Mouse (Mus musculus): ENCODE data around the gene Qk. TPM values are rescaled to one million over a fixed set of nuclear protein-coding genes. Genes with fewer than 3 reads are reported as not detected.

Gene Qk
- polyA plus RNA-seq, 1 experiment from 2014 or later = 42.8 TPM

- 93% methylated on average over 8 of the region's 8 CpGs for WGBS
- Histone ChIP-seq H3K9me3 (ENCODE audit: control insufficient read depth, low read length) (no peaks in the 10 kb centered on the region), H3K4me3 (ENCODE audit: low read depth, low read length) (no peak overlapping the region), H3K9ac (ENCODE audit: low read depth, low read length) (no peak overlapping the region), H3K4me1 (ENCODE audit: control insufficient read depth, insufficient read depth, low read length) (peaks cover 8% of the 10 kb centered on the region; the same call in 1 of the 2 replicates), H3K27ac (replicated peaks; ENCODE audit: low read depth, low read length) (no peak overlapping the region), H3K4me2 (ENCODE audit: low read depth, low read length) (no peak overlapping the region), H3K27me3 (replicated peaks; ENCODE audit: control insufficient read depth, insufficient read depth, low read length) (no peaks in the 10 kb centered on the region), H3K36me3 (ENCODE audit: control insufficient read depth, insufficient read depth, low read length) (no peaks in the 10 kb centered on the region)
- no peak for DNase-seq (ENCODE audit: low spot score)
- no peak for ATAC-seq (ENCODE audit: low read depth)
Measured at GRCm38 (mm10) chr17:10333321-10333720, 13.7 kb upstream of the Qk start.

- WGBS = 59% methylated on average over 3 of the region's 3 CpGs
- H3K36me3 ChIP-seq (ENCODE audit: control insufficient read depth, insufficient read depth, low read length) = no peaks in the 10 kb centered on the region
- no peak overlapping the region for H3K4me2 ChIP-seq (ENCODE audit: low read depth, low read length)
- no peak overlapping the region for H3K4me3 ChIP-seq (ENCODE audit: low read depth, low read length)
- no peak overlapping the region for H3K9ac ChIP-seq (ENCODE audit: low read depth, low read length)
- no peak for ATAC-seq (ENCODE audit: low read depth)
- H3K9me3 ChIP-seq (ENCODE audit: control insufficient read depth, low read length) = no peaks in the 10 kb centered on the region
- H3K27me3 ChIP-seq (replicated peaks; ENCODE audit: control insufficient read depth, insufficient read depth, low read length) = no peaks in the 10 kb centered on the region
- peaks cover 8% of the 10 kb centered on the region; the same call in 1 of the 2 replicates for H3K4me1 ChIP-seq (ENCODE audit: control insufficient read depth, insufficient read depth, low read length)
- no peak overlapping the region for H3K27ac ChIP-seq (replicated peaks; ENCODE audit: low read depth, low read length)
- no peak for DNase-seq (ENCODE audit: low spot score)
Measured at GRCm38 (mm10) chr17:10332127-10332526, 12.5 kb upstream of the Qk start.

- H3K36me3 ChIP-seq (ENCODE audit: control insufficient read depth, insufficient read depth, low read length) = no peaks in the 10 kb centered on the region
- 70% methylated on average over 5 of the region's 5 CpGs for WGBS
- H3K4me1 ChIP-seq (ENCODE audit: control insufficient read depth, insufficient read depth, low read length) = no peaks in the 10 kb centered on the region
- no peaks in the 10 kb centered on the region for H3K9me3 ChIP-seq (ENCODE audit: control insufficient read depth, low read length)
- H3K4me2 ChIP-seq (ENCODE audit: low read depth, low read length) = no peak overlapping the region
- no peaks in the 10 kb centered on the region for H3K27me3 ChIP-seq (replicated peaks; ENCODE audit: control insufficient read depth, insufficient read depth, low read length)
- no peak overlapping the region for H3K9ac ChIP-seq (ENCODE audit: low read depth, low read length)
- H3K27ac ChIP-seq (replicated peaks; ENCODE audit: low read depth, low read length) = no peak overlapping the region
- DNase-seq (ENCODE audit: low spot score) (no peak), ATAC-seq (ENCODE audit: low read depth) (no peak)
- H3K4me3 ChIP-seq (ENCODE audit: low read depth, low read length) = no peak overlapping the region
Measured at GRCm38 (mm10) chr17:10329461-10329860, 9.8 kb upstream of the Qk start.

GRCm38 (mm10) chr17:10328544-10329100 lies 9.0 kb upstream of the Qk start:
- no peaks in the 10 kb centered on the region for H3K4me1 ChIP-seq (ENCODE audit: control insufficient read depth, insufficient read depth, low read length)
- DNase-seq (ENCODE audit: low spot score) (no peak), ATAC-seq (ENCODE audit: low read depth) (no peak)
- H3K27me3 ChIP-seq (replicated peaks; ENCODE audit: control insufficient read depth, insufficient read depth, low read length) = no peaks in the 10 kb centered on the region
- no peak overlapping the region for H3K4me3 ChIP-seq (ENCODE audit: low read depth, low read length)
- H3K9ac ChIP-seq (ENCODE audit: low read depth, low read length) = no peak overlapping the region
- no peak overlapping the region for H3K27ac ChIP-seq (replicated peaks; ENCODE audit: low read depth, low read length)
- H3K36me3 ChIP-seq (ENCODE audit: control insufficient read depth, insufficient read depth, low read length) = no peaks in the 10 kb centered on the region
- WGBS = 86% methylated on average over 9 of the region's 9 CpGs
- no peak overlapping the region for H3K4me2 ChIP-seq (ENCODE audit: low read depth, low read length)
- no peaks in the 10 kb centered on the region for H3K9me3 ChIP-seq (ENCODE audit: control insufficient read depth, low read length)

DNA sequence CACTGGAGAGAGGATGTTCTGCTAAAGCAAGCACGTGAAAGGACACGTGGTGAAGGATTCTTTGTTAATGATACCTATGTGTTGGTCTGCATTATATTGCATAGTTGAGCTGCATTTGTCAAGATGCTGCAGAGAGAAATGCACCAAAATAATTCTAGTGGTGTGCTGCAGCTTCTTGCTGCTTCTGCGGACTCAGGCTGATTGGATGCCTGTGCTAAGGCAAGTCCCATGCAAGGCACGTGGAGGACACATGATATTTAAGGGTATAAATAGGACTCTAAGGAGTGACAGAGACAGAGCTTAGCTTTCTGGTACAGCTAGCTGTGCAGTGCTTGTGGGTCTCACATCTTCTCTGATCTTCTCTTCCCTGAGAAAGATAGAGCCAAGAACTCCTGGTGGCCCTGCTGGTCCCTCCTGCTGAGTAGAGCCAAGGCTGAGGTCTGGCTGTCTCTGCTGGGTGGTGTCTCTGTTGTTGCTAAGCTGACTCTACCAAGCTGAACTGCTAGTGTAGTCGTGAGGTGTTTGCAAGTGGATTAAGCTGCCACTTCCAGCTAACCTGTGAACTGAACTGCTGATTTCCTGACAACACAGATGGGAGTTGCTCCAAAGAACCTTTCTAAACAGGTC lies 8.0 kb upstream of the Qk start:
- ATAC-seq (ENCODE audit: low read depth) = no peak
- Histone ChIP-seq H3K4me2 (ENCODE audit: low read depth, low read length) (no peak overlapping the region), H3K36me3 (ENCODE audit: control insufficient read depth, insufficient read depth, low read length) (no peaks in the 10 kb centered on the region), H3K9ac (ENCODE audit: low read depth, low read length) (no peak overlapping the region), H3K4me1 (ENCODE audit: control insufficient read depth, insufficient read depth, low read length) (no peaks in the 10 kb centered on the region), H3K9me3 (ENCODE audit: control insufficient read depth, low read length) (no peaks in the 10 kb centered on the region), H3K27me3 (replicated peaks; ENCODE audit: control insufficient read depth, insufficient read depth, low read length) (no peaks in the 10 kb centered on the region), H3K27ac (replicated peaks; ENCODE audit: low read depth, low read length) (no peak overlapping the region), H3K4me3 (ENCODE audit: low read depth, low read length) (no peak overlapping the region)
- 76% methylated on average over 5 of the region's 5 CpGs for WGBS
- no peak for DNase-seq (ENCODE audit: low spot score)

DNA sequence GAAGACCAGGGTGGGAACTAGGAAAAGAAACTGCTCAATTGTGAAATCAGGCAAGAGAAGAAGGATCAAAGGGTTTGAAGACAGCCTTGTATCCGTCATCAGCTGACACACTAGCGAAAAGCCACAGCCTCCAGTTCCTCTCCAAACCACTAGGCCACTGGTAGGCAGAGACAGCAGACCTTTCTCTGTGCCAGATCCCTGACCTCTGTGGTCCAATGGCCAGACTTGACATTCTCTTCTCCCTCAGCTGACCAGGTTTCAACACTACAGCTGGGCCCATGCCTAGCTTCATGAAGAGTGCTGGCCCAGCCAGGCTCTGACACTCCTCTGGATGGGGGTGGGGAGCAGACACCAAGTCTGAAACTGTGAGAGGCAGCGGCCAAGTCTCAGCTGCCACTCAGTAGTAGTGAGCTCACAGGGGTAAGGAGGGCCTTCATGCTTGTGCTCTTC lies 7.0 kb upstream of the Qk start:
- ATAC-seq (ENCODE audit: low read depth) (no peak), DNase-seq (ENCODE audit: low spot score) (no peak)
- Histone ChIP-seq H3K4me2 (ENCODE audit: low read depth, low read length) (no peak overlapping the region), H3K9ac (ENCODE audit: low read depth, low read length) (no peak overlapping the region), H3K27ac (replicated peaks; ENCODE audit: low read depth, low read length) (no peak overlapping the region), H3K4me1 (ENCODE audit: control insufficient read depth, insufficient read depth, low read length) (no peaks in the 10 kb centered on the region), H3K9me3 (ENCODE audit: control insufficient read depth, low read length) (no peaks in the 10 kb centered on the region), H3K36me3 (ENCODE audit: control insufficient read depth, insufficient read depth, low read length) (no peaks in the 10 kb centered on the region), H3K27me3 (replicated peaks; ENCODE audit: control insufficient read depth, insufficient read depth, low read length) (no peaks in the 10 kb centered on the region), H3K4me3 (ENCODE audit: low read depth, low read length) (no peak overlapping the region)
- 74% methylated on average over 3 of the region's 3 CpGs for WGBS

DNA sequence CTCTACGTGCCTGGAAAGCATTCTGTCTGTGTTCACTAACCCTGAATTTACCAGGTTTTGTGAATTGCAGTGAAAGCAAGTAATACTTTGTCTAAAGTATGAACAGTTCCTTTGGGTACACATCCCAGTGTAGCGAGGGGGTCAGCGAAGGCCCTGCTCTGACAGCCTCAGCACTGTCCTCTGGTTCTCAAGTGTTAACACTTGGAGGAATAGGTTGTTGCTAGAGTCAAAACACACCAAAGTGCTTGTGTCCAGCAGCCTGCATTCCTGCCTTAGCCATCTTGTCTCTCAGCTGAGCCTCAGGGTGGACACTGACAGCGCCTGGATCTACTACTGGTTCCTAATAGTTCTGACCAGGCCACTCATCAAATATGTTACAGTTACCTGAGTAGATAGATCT lies 6.3 kb upstream of the Qk start:
- Histone ChIP-seq H3K27me3 (replicated peaks; ENCODE audit: control insufficient read depth, insufficient read depth, low read length) (no peaks in the 10 kb centered on the region), H3K9ac (ENCODE audit: low read depth, low read length) (no peak overlapping the region), H3K27ac (replicated peaks; ENCODE audit: low read depth, low read length) (no peak overlapping the region), H3K4me1 (ENCODE audit: control insufficient read depth, insufficient read depth, low read length) (no peaks in the 10 kb centered on the region), H3K4me2 (ENCODE audit: low read depth, low read length) (no peak overlapping the region), H3K36me3 (ENCODE audit: control insufficient read depth, insufficient read depth, low read length) (no peaks in the 10 kb centered on the region), H3K4me3 (ENCODE audit: low read depth, low read length) (no peak overlapping the region), H3K9me3 (ENCODE audit: control insufficient read depth, low read length) (no peaks in the 10 kb centered on the region)
- ATAC-seq (ENCODE audit: low read depth) (no peak), DNase-seq (ENCODE audit: low spot score) (no peak)
- WGBS = 90% methylated on average over 4 of the region's 4 CpGs

DNA sequence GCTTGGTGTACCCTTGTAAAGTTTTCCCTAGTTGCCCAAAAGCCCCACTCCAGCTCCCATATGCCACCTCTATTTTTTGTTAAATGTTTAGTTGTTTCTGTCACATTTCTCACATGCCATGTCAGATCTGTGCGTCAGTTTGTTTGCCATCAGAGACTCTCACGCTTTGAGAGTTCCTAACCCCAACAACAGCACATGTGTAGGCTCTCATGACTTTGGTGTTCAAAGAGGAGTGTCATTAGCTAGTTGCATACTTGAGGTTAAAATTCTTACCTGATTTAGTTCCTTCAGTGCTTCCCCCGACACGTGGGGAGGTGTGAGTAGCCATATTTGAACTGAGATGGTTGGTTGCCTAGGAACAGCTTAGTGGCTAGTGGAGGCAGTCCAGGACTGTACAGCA lies 2.1 kb upstream of the Qk start:
- 86% methylated on average over 4 of the region's 4 CpGs for WGBS
- Histone ChIP-seq H3K4me1 (ENCODE audit: control insufficient read depth, insufficient read depth, low read length) (peaks cover under 1% of the 10 kb centered on the region; the same call in 1 of the 2 replicates), H3K4me2 (ENCODE audit: low read depth, low read length) (no peak overlapping the region), H3K9me3 (ENCODE audit: control insufficient read depth, low read length) (no peaks in the 10 kb centered on the region), H3K9ac (ENCODE audit: low read depth, low read length) (no peak overlapping the region), H3K4me3 (ENCODE audit: low read depth, low read length) (no peak overlapping the region), H3K27me3 (replicated peaks; ENCODE audit: control insufficient read depth, insufficient read depth, low read length) (no peaks in the 10 kb centered on the region), H3K27ac (replicated peaks; ENCODE audit: low read depth, low read length) (no peak overlapping the region), H3K36me3 (ENCODE audit: control insufficient read depth, insufficient read depth, low read length) (no peaks in the 10 kb centered on the region)
- no peak for DNase-seq (ENCODE audit: low spot score)
- ATAC-seq (ENCODE audit: low read depth) = no peak

- H3K27ac ChIP-seq (replicated peaks; ENCODE audit: low read depth, low read length) = no peak overlapping the region
- H3K9me3 ChIP-seq (ENCODE audit: control insufficient read depth, low read length) = no peaks in the 10 kb centered on the region
- ATAC-seq (ENCODE audit: low read depth) = no peak
- no peak for DNase-seq (ENCODE audit: low spot score)
- H3K4me3 ChIP-seq (ENCODE audit: low read depth, low read length) = no peak overlapping the region
- H3K27me3 ChIP-seq (replicated peaks; ENCODE audit: control insufficient read depth, insufficient read depth, low read length) = no peaks in the 10 kb centered on the region
- H3K36me3 ChIP-seq (ENCODE audit: control insufficient read depth, insufficient read depth, low read length) = no peaks in the 10 kb centered on the region
- 26% methylated on average over 1 of the region's 1 CpGs for WGBS
- peak overlapping the region; percentile 40 for H3K4me2 ChIP-seq (ENCODE audit: low read depth, low read length)
- no peak overlapping the region for H3K9ac ChIP-seq (ENCODE audit: low read depth, low read length)
- H3K4me1 ChIP-seq (ENCODE audit: control insufficient read depth, insufficient read depth, low read length) = peaks cover 5% of the 10 kb centered on the region; the same call in 1 of the 2 replicates
Measured at GRCm38 (mm10) chr17:10321092-10321491, 1.4 kb upstream of the Qk start.

All from embryonic facial prominence, embryonic 14.5 days (tissue).